ENCODE assay signal across 12 mouse cellular contexts in genomic region chr17:34219096-34219495, GRCm38 (mm10). TPM values are rescaled to one million over a fixed set of nuclear protein-coding genes. Genes with fewer than 3 reads are reported as not detected.
A peak's percentile ranks its signal among the peaks of the same experiment; 100 is the strongest.
DNase-seq lines count a peak whose midpoint lies in the region; ATAC-seq and TF ChIP-seq lines count a peak whose summit lies in the region.
"Not testable (repeated sequence)": the region's sequence is repeated elsewhere in the genome, so short reads cannot be mapped to it uniquely, and the experiment has no call there.
"Had no signal": no experiment of that assay in that cellular context is flagged by ENCODE, and none has a peak within 500 bp of the region (broad histone marks: within the 10 kb centered on the region; RNA-seq: fewer than 3 reads in every experiment).

No protein-coding gene starts in this region.

- not testable (repeated sequence) for TF ChIP-seq EP300 in CH12.LX (IDR thresholded peaks at IDR 0.05; ENCODE audit: low read length)

- not testable (repeated sequence) for H3K4me2 ChIP-seq in CH12.LX (ENCODE audit: insufficient read depth, low read depth, poor library complexity, severe bottlenecking)

- 90% methylated on average over 9 of the region's 11 CpGs for WGBS in bone marrow, adult 2 months
- 92% methylated on average over 9 of the region's 11 CpGs for WGBS in kidney, adult 2 months
- WGBS in liver, adult 2 months = 93% methylated on average over 9 of the region's 11 CpGs

- ATAC-seq in monocyte, adult 5-6 weeks (replicated peaks; ENCODE audit: insufficient number of reproducible peaks, low FRiP score, low TSS enrichment, poor library complexity, severe bottlenecking) = 0 out of 2 replicates have a peak, but pooled peaks have one; percentile 61

- not testable (repeated sequence) for H3K27ac ChIP-seq in CH12.LX (ENCODE audit: insufficient read depth, low read depth); bone marrow, adult 2 months (ENCODE audit: control insufficient read depth, insufficient read depth, low read depth, low read length, poor library complexity); liver, adult 2 months (replicated peaks; ENCODE audit: insufficient read depth, low read depth, low read length)
- peak overlapping the region; percentile 41; the same call in 1 of the 2 replicates for H3K27ac ChIP-seq in kidney, adult 2 months (ENCODE audit: insufficient read depth, low read depth, low read length)

- TF ChIP-seq POLR2A in CH12.LX (IDR thresholded peaks at IDR 0.05; ENCODE audit: low read depth, low read length); bone marrow, adult 2 months (IDR thresholded peaks at IDR 0.05; ENCODE audit: borderline replicate concordance, control insufficient read depth, low read depth, low read length); kidney, adult 2 months (IDR thresholded peaks at IDR 0.05; ENCODE audit: low read depth, low read length); liver, adult 2 months (IDR thresholded peaks at IDR 0.05; ENCODE audit: extremely low read depth, insufficient read depth, low read length): not testable (repeated sequence)

- not testable (repeated sequence) for H3K79me2 ChIP-seq in CH12.LX (replicated peaks; ENCODE audit: control insufficient read depth, extremely low read depth, insufficient read depth, poor library complexity, severe bottlenecking); liver, adult 2 months (ENCODE audit: control insufficient read depth, insufficient read depth, low read length)

- not testable (repeated sequence) for H3K4me3 ChIP-seq in CH12.LX (replicated peaks in 1 of 3; ENCODE audit: low read depth in 2 of 3, low read length in 2 of 3, poor library complexity in 1 of 3); bone marrow, adult 2 months (replicated peaks; ENCODE audit: control insufficient read depth, low read depth, low read length); kidney, adult 2 months (ENCODE audit: insufficient read depth, low read depth, low read length); liver, adult 2 months (ENCODE audit: insufficient read depth, low read depth, low read length)

- peak; percentile 33 for TF ChIP-seq RAD21 in CH12.LX (IDR thresholded peaks at IDR 0.05; ENCODE audit: low read depth, low read length)

- in situ Hi-C loops in CH12.LX (cut with MboI; ENCODE audit: low pct_ligation_motif_present, low pct_unique_long_range_greater_than_20kb, low sequenced_read_pairs) = not testable (repeated sequence)

- peaks cover 32 to 47% of the 10 kb centered on the region in 2 experiments for H3K36me3 ChIP-seq in CH12.LX (replicated peaks in 1 of 2; ENCODE audit: control insufficient read depth in 1 of 2, insufficient read depth in 1 of 2, low read length in 1 of 2)
- H3K36me3 ChIP-seq in kidney, adult 2 months (ENCODE audit: control insufficient read depth, insufficient read depth, low read length); liver, adult 2 months (ENCODE audit: control insufficient read depth, insufficient read depth, low read length): not testable (repeated sequence)

- TF ChIP-seq CTCF in CH12.LX (conservative IDR thresholded peaks at IDR 0.05 in 1 of 2, IDR thresholded peaks at IDR 0.05 in 1 of 2; ENCODE audit: low read depth in 2 of 2, low read length in 2 of 2) = peak; percentile 25 to 60; a peak in 3 of 4 replicates
- TF ChIP-seq CTCF in bone marrow, adult 2 months (IDR thresholded peaks at IDR 0.05; ENCODE audit: control insufficient read depth, insufficient read depth, low read length) = peak; percentile 81
- TF ChIP-seq CTCF in kidney, adult 2 months (conservative IDR thresholded peaks at IDR 0.05; ENCODE audit: insufficient read depth, insufficient read length, low read depth, low read length) = peak; percentile 60
- peak; percentile 70 for TF ChIP-seq CTCF in liver, adult 2 months (IDR thresholded peaks at IDR 0.05; ENCODE audit: low read depth, low read length)

- not testable (repeated sequence) for H3K9me3 ChIP-seq in CH12.LX (replicated peaks; ENCODE audit: low read length)

- not testable (repeated sequence) for H3K4me1 ChIP-seq in CH12.LX (ENCODE audit: control insufficient read depth in 1 of 2, insufficient read depth in 2 of 2); bone marrow, adult 2 months (ENCODE audit: control insufficient read depth, insufficient read depth, low read length); kidney, adult 2 months (ENCODE audit: control insufficient read depth, insufficient read depth, low read length); liver, adult 2 months (ENCODE audit: control insufficient read depth, insufficient read depth, low read length)

- peak; percentile 55 for DNase-seq in CH12.LX (ENCODE audit: extremely low read depth)
- DNase-seq in gastrocnemius, postnatal 14 days = peak; percentile 52
- DNase-seq in kidney, adult 2 months = peak; percentile 74
- peak; percentile 22 for DNase-seq in liver, adult 2 months (ENCODE audit: extremely low read depth, low read depth, low spot score)
- peak; percentile 62 to 84 for DNase-seq in spleen, postnatal 10 days (ENCODE audit: low spot score in 2 of 2)
- DNase-seq in urinary bladder, postnatal 25 days (ENCODE audit: low spot score) = peak; percentile 33

- dilution Hi-C loops in CH12.LX (cut with MboI; ENCODE audit: extremely low pct_ligation_motif_present, extremely low pct_unique_long_range_greater_than_20kb, low sequenced_read_pairs) = not testable (repeated sequence)

- intact Hi-C loops in gastrocnemius, postnatal 14 days (cut with DNase I; ENCODE audit: low total_unique reads) = not testable (repeated sequence)

- H3K9ac ChIP-seq in CH12.LX (ENCODE audit: insufficient read depth, low read depth); liver, adult 2 months (ENCODE audit: low read depth, low read length): not testable (repeated sequence)

- not testable (repeated sequence) for H3K27me3 ChIP-seq in CH12.LX (replicated peaks); kidney, adult 2 months (replicated peaks; ENCODE audit: control insufficient read depth, insufficient read depth, low read length); liver, adult 2 months (ENCODE audit: control insufficient read depth, insufficient read depth, low read length)

TF ChIP-seq in CH12.LX, 34 proteins besides CTCF, POLR2A, EP300 and RAD21:
- peak; percentile 49 for TF ChIP-seq SMC3 (IDR thresholded peaks at IDR 0.05; ENCODE audit: low read depth, low read length)

RNA-seq across cellular contexts. Expression of gene Tap2, which starts 15.8 kb away (rescaled TPM):
- 110 and 116 TPM in 2 replicates for total RNA-seq in CH12.LX (2012; rRNA removed)
- 54.8 and 62.2 TPM in 2 replicates for total RNA-seq in CH12.LX (2014; rRNA removed)
- 121 and 124 TPM in 2 replicates for polyA plus RNA-seq in CH12.LX (2012; ENCODE audit: insufficient read length, low read depth)
- polyA plus RNA-seq in bone marrow, adult 2 months (2011; ENCODE audit: insufficient read depth, insufficient read length, low replicate concordance, missing spikeins) = 50.7 and 54.8 TPM in 2 replicates
- total RNA-seq in gastrocnemius, postnatal 14 days (2021) = 1 to 10 TPM; 4.7 to 5.3 TPM
- 25.0 and 29.2 TPM in 2 replicates for polyA plus RNA-seq in kidney, adult 2 months (2012; rRNA removed)
- total RNA-seq in liver, adult 2 months (2014; rRNA removed) = 14.4 and 15.2 TPM in 2 replicates
- 18.4 and 24.6 TPM in 2 replicates for polyA plus RNA-seq in liver, adult 2 months (2012; rRNA removed)
- 87.6 to 119 TPM (median 96.6 TPM) in 3 replicates for total RNA-seq in monocyte, adult 5-6 weeks (2017)

RNA-seq across cellular contexts. Expression of gene H2-Ob, which starts 19.6 kb away (rescaled TPM):
- total RNA-seq in CH12.LX (2012; rRNA removed) (8.4 and 13.7 TPM in 2 replicates), CH12.LX (2014; rRNA removed) (31.9 and 39.7 TPM in 2 replicates)
- polyA plus RNA-seq in CH12.LX (2012; ENCODE audit: insufficient read length, low read depth) = 19.9 and 27.2 TPM in 2 replicates
- 30.9 and 72.2 TPM in 2 replicates for polyA plus RNA-seq in bone marrow, adult 2 months (2011; ENCODE audit: insufficient read depth, insufficient read length, low replicate concordance, missing spikeins)
- total RNA-seq in gastrocnemius, postnatal 14 days (2021) = under 1 TPM in 1 of 2 experiments, not detected in 1; 0.13 TPM
- 2.3 and 15.1 TPM in 2 replicates for polyA plus RNA-seq in kidney, adult 2 months (2012; rRNA removed)
- total RNA-seq in liver, adult 2 months (2014; rRNA removed) = 1.5 and 1.6 TPM in 2 replicates
- polyA plus RNA-seq in liver, adult 2 months (2012; rRNA removed) = 0.96 and 2.9 TPM in 2 replicates
- total RNA-seq in monocyte, adult 5-6 weeks (2017) = 59.1 to 84.6 TPM (median 63.2 TPM) in 3 replicates
- polyA plus RNA-seq: forebrain, embryonic 12.5 days; hindbrain, embryonic 11.5 days; limb, embryonic 12.5 days; neural tube, embryonic 13.5 days had no signal

RNA-seq across cellular contexts. Expression of gene Psmb8, which starts 21.6 kb away (rescaled TPM):
- total RNA-seq in CH12.LX (2012; rRNA removed) (989 and 1,092 TPM in 2 replicates), CH12.LX (2014; rRNA removed) (846 and 857 TPM in 2 replicates)
- 652 and 654 TPM in 2 replicates for polyA plus RNA-seq in CH12.LX (2012; ENCODE audit: insufficient read length, low read depth)
- 35.3 and 68.8 TPM in 2 replicates for polyA plus RNA-seq in bone marrow, adult 2 months (2011; ENCODE audit: insufficient read depth, insufficient read length, low replicate concordance, missing spikeins)
- 1 to 10 TPM; 2.9 to 3.4 TPM for total RNA-seq in gastrocnemius, postnatal 14 days (2021)
- 34.2 and 58.1 TPM in 2 replicates for polyA plus RNA-seq in kidney, adult 2 months (2012; rRNA removed)
- 66.9 and 101 TPM in 2 replicates for total RNA-seq in liver, adult 2 months (2014; rRNA removed)
- polyA plus RNA-seq in liver, adult 2 months (2012; rRNA removed) = 56.7 and 80.3 TPM in 2 replicates
- 387 to 472 TPM (median 466 TPM) in 3 replicates for total RNA-seq in monocyte, adult 5-6 weeks (2017)

RNA-seq across cellular contexts. Expression of gene Psmb9, which starts 31.5 kb away (rescaled TPM):
- total RNA-seq in CH12.LX (2012; rRNA removed) (435 and 547 TPM in 2 replicates), CH12.LX (2014; rRNA removed) (156 and 159 TPM in 2 replicates)
- polyA plus RNA-seq in CH12.LX (2012; ENCODE audit: insufficient read length, low read depth) = 192 and 196 TPM in 2 replicates
- polyA plus RNA-seq in bone marrow, adult 2 months (2011; ENCODE audit: insufficient read depth, insufficient read length, low replicate concordance, missing spikeins) = 111 and 156 TPM in 2 replicates
- 1 to 10 TPM; 1.8 to 2.0 TPM for total RNA-seq in gastrocnemius, postnatal 14 days (2021)
- polyA plus RNA-seq in kidney, adult 2 months (2012; rRNA removed) = 21.5 and 32.3 TPM in 2 replicates
- total RNA-seq in liver, adult 2 months (2014; rRNA removed) = 23.3 and 38.1 TPM in 2 replicates
- polyA plus RNA-seq in liver, adult 2 months (2012; rRNA removed) = 38.0 and 41.5 TPM in 2 replicates
- total RNA-seq in monocyte, adult 5-6 weeks (2017) = 119 to 198 TPM (median 134 TPM) in 3 replicates

RNA-seq across cellular contexts. Expression of gene Tap1, which starts 31.7 kb away (rescaled TPM):
- 164 and 184 TPM in 2 replicates for total RNA-seq in CH12.LX (2012; rRNA removed)
- 90.1 and 102 TPM in 2 replicates for total RNA-seq in CH12.LX (2014; rRNA removed)
- 157 and 161 TPM in 2 replicates for polyA plus RNA-seq in CH12.LX (2012; ENCODE audit: insufficient read length, low read depth)
- 34.1 and 55.9 TPM in 2 replicates for polyA plus RNA-seq in bone marrow, adult 2 months (2011; ENCODE audit: insufficient read depth, insufficient read length, low replicate concordance, missing spikeins)
- 1 to 10 TPM; 1.7 to 2.6 TPM for total RNA-seq in gastrocnemius, postnatal 14 days (2021)
- polyA plus RNA-seq in kidney, adult 2 months (2012; rRNA removed) = 14.5 and 19.4 TPM in 2 replicates
- total RNA-seq in liver, adult 2 months (2014; rRNA removed) = 15.1 and 17.3 TPM in 2 replicates
- 18.8 and 23.5 TPM in 2 replicates for polyA plus RNA-seq in liver, adult 2 months (2012; rRNA removed)
- 145 to 195 TPM (median 175 TPM) in 3 replicates for total RNA-seq in monocyte, adult 5-6 weeks (2017)

Comparison
In these comparisons a context has a peak if more than half of its experiments do, and no peak if none do; other contexts are left out.
1. DNase-seq: peak in every context shown above with its lines; median percentile 74 in kidney, adult 2 months; 73 in spleen, postnatal 10 days; 55 in CH12.LX; 52 in gastrocnemius, postnatal 14 days; 33 in urinary bladder, postnatal 25 days; 22 in liver, adult 2 months.
2. RNA of gene Psmb8, which starts 21.6 kb away (total RNA-seq): 846 to 1,092 TPM in CH12.LX, 387 to 472 TPM in monocyte, adult 5-6 weeks and 66.9 to 101 TPM in liver, adult 2 months; 2.9 to 3.4 TPM in gastrocnemius, postnatal 14 days; every median in the first group is over 10 times any median in the second.
3. Peak in every context shown above with its lines, with median percentiles within 50 percentile points of each other: CTCF ChIP-seq.